Comparison of ENCODE assay signal across 21 mouse cellular contexts in genomic region chr5:112565489-112565888, GRCm38 (mm10). TPM values are rescaled to one million over a fixed set of nuclear protein-coding genes. Genes with fewer than 3 reads are reported as not detected.
DNase-seq lines count a peak whose midpoint lies in the region; ATAC-seq and TF ChIP-seq lines count a peak whose summit lies in the region.
"Had no signal": no experiment of that assay in that cellular context is flagged by ENCODE, and none has a peak within 500 bp of the region (broad histone marks: within the 10 kb centered on the region; RNA-seq: fewer than 3 reads in every experiment).

No protein-coding gene starts in this region.

- 44% methylated on average over 8 of the region's 8 CpGs for WGBS in forebrain, embryonic 16.5 days
- 70% methylated on average over 8 of the region's 8 CpGs for WGBS in forebrain, embryonic 10.5 days
- WGBS in hindbrain, embryonic 14.5 days = 38% methylated on average over 8 of the region's 8 CpGs
- 57% methylated on average over 8 of the region's 8 CpGs for WGBS in hindbrain, embryonic 11.5 days
- 26% methylated on average over 8 of the region's 8 CpGs for whole genome bisulfite sequencing in kidney, postnatal 0 days

- H3K9ac ChIP-seq in forebrain, embryonic 16.5 days (replicated peaks; ENCODE audit: low read depth, low read length) = 0 out of 2 replicates have a peak overlapping the region, but pooled peaks have one; percentile 15
- H3K9ac ChIP-seq in hindbrain, embryonic 14.5 days = no peak overlapping the region
- H3K9ac ChIP-seq in hindbrain, embryonic 11.5 days (ENCODE audit: low read depth, low read length) = no peak overlapping the region
- H3K9ac ChIP-seq in kidney, postnatal 0 days (ENCODE audit: low read depth, low read length) = no peak overlapping the region
- H3K9ac ChIP-seq: embryonic facial prominence, embryonic 15.5 days; intestine, embryonic 15.5 days had no signal

- no peaks in the 10 kb centered on the region for H3K27me3 ChIP-seq in forebrain, embryonic 16.5 days (replicated peaks; ENCODE audit: control insufficient read depth, insufficient read depth, low read length)
- H3K27me3 ChIP-seq in forebrain, embryonic 10.5 days (ENCODE audit: poor library complexity, severe bottlenecking) = peaks cover 34% of the 10 kb centered on the region; the same call in 1 of the 2 replicates
- no peaks in the 10 kb centered on the region for H3K27me3 ChIP-seq in hindbrain, embryonic 14.5 days (ENCODE audit: control insufficient read depth, insufficient read depth, low read length)
- no peaks in the 10 kb centered on the region for H3K27me3 ChIP-seq in hindbrain, embryonic 11.5 days (ENCODE audit: control insufficient read depth, insufficient read depth, low read length)
- no peaks in the 10 kb centered on the region for H3K27me3 ChIP-seq in kidney, postnatal 0 days (ENCODE audit: insufficient read depth, low read length)

- peaks cover 45% of the 10 kb centered on the region for H3K4me1 ChIP-seq in forebrain, embryonic 16.5 days (replicated peaks; ENCODE audit: control insufficient read depth, insufficient read depth, low read length)
- peaks cover 28% of the 10 kb centered on the region for H3K4me1 ChIP-seq in forebrain, embryonic 10.5 days
- peaks cover 33% of the 10 kb centered on the region for H3K4me1 ChIP-seq in hindbrain, embryonic 14.5 days (replicated peaks; ENCODE audit: control insufficient read depth, insufficient read depth, low read length)
- peaks cover 6% of the 10 kb centered on the region; the same call in 1 of the 2 replicates for H3K4me1 ChIP-seq in hindbrain, embryonic 11.5 days (replicated peaks; ENCODE audit: control insufficient read depth, insufficient read depth, low read length)
- no peaks in the 10 kb centered on the region for H3K4me1 ChIP-seq in kidney, postnatal 0 days (replicated peaks; ENCODE audit: insufficient read depth, low read length)
- H3K4me1 ChIP-seq: heart, embryonic 10.5 days; intestine, embryonic 15.5 days had no signal

- DNase-seq in forebrain, embryonic 10.5 days (ENCODE audit: extremely low spot score, low spot score) = no peak
- no peak for DNase-seq in hindbrain, embryonic 14.5 days (ENCODE audit: low spot score)
- DNase-seq in hindbrain, embryonic 11.5 days (ENCODE audit: low spot score) = no peak
- DNase-seq in kidney, postnatal 0 days (ENCODE audit: low spot score) = peak; percentile 53
- DNase-seq in kidney, adult 9 months = no peak
- peak; percentile 66 for DNase-seq in brain, embryonic 14.5 days (ENCODE audit: low read depth)
- no peak for DNase-seq in cerebellum, adult 18-20 months
- DNase-seq: adrenal gland, adult 2 months; adrenal gland, postnatal 25 days; cerebellum, adult 8-10 months; cerebellum, postnatal 14 days; embryo, embryonic 11 days; gastrocnemius, postnatal 10 days; heart, adult 18-20 months; heart, postnatal 10 days; heart, postnatal 4 days had no signal

- H3K9me3 ChIP-seq in forebrain, embryonic 16.5 days (ENCODE audit: control insufficient read depth, low read length) = no peaks in the 10 kb centered on the region
- H3K9me3 ChIP-seq in forebrain, embryonic 10.5 days = no peaks in the 10 kb centered on the region
- no peaks in the 10 kb centered on the region for H3K9me3 ChIP-seq in hindbrain, embryonic 14.5 days (ENCODE audit: control insufficient read depth, low read length)
- H3K9me3 ChIP-seq in hindbrain, embryonic 11.5 days (ENCODE audit: control insufficient read depth, low read length) = no peaks in the 10 kb centered on the region
- H3K9me3 ChIP-seq in kidney, postnatal 0 days (replicated peaks; ENCODE audit: low read length) = no peaks in the 10 kb centered on the region
- H3K9me3 ChIP-seq: embryonic facial prominence, embryonic 15.5 days; heart, embryonic 10.5 days; intestine, embryonic 15.5 days had no signal

- no peaks in the 10 kb centered on the region; the same call in 1 of the 2 replicates for H3K36me3 ChIP-seq in forebrain, embryonic 16.5 days (ENCODE audit: control insufficient read depth, insufficient read depth)
- H3K36me3 ChIP-seq in forebrain, embryonic 10.5 days (replicated peaks) = no peaks in the 10 kb centered on the region
- H3K36me3 ChIP-seq in hindbrain, embryonic 14.5 days (replicated peaks; ENCODE audit: control insufficient read depth, insufficient read depth) = no peaks in the 10 kb centered on the region
- H3K36me3 ChIP-seq in hindbrain, embryonic 11.5 days (ENCODE audit: control insufficient read depth, insufficient read depth, low read length) = no peaks in the 10 kb centered on the region
- H3K36me3 ChIP-seq in kidney, postnatal 0 days (ENCODE audit: insufficient read depth, low read length) = no peaks in the 10 kb centered on the region
- H3K36me3 ChIP-seq: embryonic facial prominence, embryonic 15.5 days; heart, embryonic 10.5 days; intestine, embryonic 15.5 days had no signal

- no peak for TF ChIP-seq POLR2A in brain, embryonic 14.5 days (IDR thresholded peaks at IDR 0.05; ENCODE audit: borderline replicate concordance, extremely low read depth, insufficient read depth, insufficient read length, poor library complexity, severe bottlenecking)

- peak; percentile 69 for ATAC-seq in forebrain, embryonic 16.5 days
- 0 out of 2 replicates have a peak, but pooled peaks have one; percentile 22 for ATAC-seq in hindbrain, embryonic 14.5 days (ENCODE audit: low FRiP score)
- no peak for ATAC-seq in hindbrain, embryonic 11.5 days (ENCODE audit: low FRiP score)
- no peak for ATAC-seq in kidney, postnatal 0 days (replicated peaks; ENCODE audit: low FRiP score, low read depth)
- ATAC-seq: intestine, embryonic 15.5 days had no signal

- no peak for TF ChIP-seq CTCF in kidney, postnatal 0 days (IDR thresholded peaks at IDR 0.05; ENCODE audit: low read depth)
- no peak for TF ChIP-seq CTCF in brain, embryonic 14.5 days (IDR thresholded peaks at IDR 0.05; ENCODE audit: borderline replicate concordance, extremely low read depth, insufficient read depth, insufficient read length)

- no peak overlapping the region for H3K4me3 ChIP-seq in forebrain, embryonic 16.5 days (replicated peaks; ENCODE audit: low read length)
- H3K4me3 ChIP-seq in forebrain, embryonic 10.5 days = no peak overlapping the region
- H3K4me3 ChIP-seq in hindbrain, embryonic 14.5 days (replicated peaks; ENCODE audit: low read length) = no peak overlapping the region
- no peak overlapping the region for H3K4me3 ChIP-seq in hindbrain, embryonic 11.5 days (ENCODE audit: low read depth, low read length)
- H3K4me3 ChIP-seq in kidney, postnatal 0 days (replicated peaks; ENCODE audit: low read depth, low read length) = no peak overlapping the region
- H3K4me3 ChIP-seq: embryonic facial prominence, embryonic 15.5 days; erythroblast, embryonic 14.5 days; heart, embryonic 10.5 days; intestine, embryonic 15.5 days had no signal

- H3K4me2 ChIP-seq in forebrain, embryonic 16.5 days (ENCODE audit: low read length) = no peak overlapping the region
- no peak overlapping the region for H3K4me2 ChIP-seq in hindbrain, embryonic 14.5 days (replicated peaks)
- H3K4me2 ChIP-seq in hindbrain, embryonic 11.5 days (replicated peaks; ENCODE audit: low read depth, low read length) = no peak overlapping the region
- no peak overlapping the region for H3K4me2 ChIP-seq in kidney, postnatal 0 days (ENCODE audit: low read length)
- H3K4me2 ChIP-seq: embryonic facial prominence, embryonic 15.5 days; intestine, embryonic 15.5 days had no signal

- peak overlapping the region; percentile 31; the same call in 1 of the 2 replicates for H3K27ac ChIP-seq in forebrain, embryonic 16.5 days (ENCODE audit: low read length)
- H3K27ac ChIP-seq in forebrain, embryonic 10.5 days = no peak overlapping the region
- no peak overlapping the region for H3K27ac ChIP-seq in hindbrain, embryonic 14.5 days
- H3K27ac ChIP-seq in hindbrain, embryonic 11.5 days (ENCODE audit: low read depth, low read length) = no peak overlapping the region
- no peak overlapping the region for H3K27ac ChIP-seq in kidney, postnatal 0 days
- H3K27ac ChIP-seq: embryonic facial prominence, embryonic 15.5 days; heart, embryonic 10.5 days; intestine, embryonic 15.5 days had no signal

RNA-seq across cellular contexts. Expression of gene Sez6l, which starts 11.5 kb away (rescaled TPM):
- polyA plus RNA-seq in forebrain, embryonic 16.5 days (2015; fragmentation: Nextera tagmentation; extraction: Ambion mirVana) = 32.2 and 41.9 TPM in 2 replicates
- polyA plus RNA-seq in forebrain, embryonic 10.5 days (2016; fragmentation: Nextera tagmentation; extraction: Ambion mirVana) = 0.65 and 1.4 TPM in 2 replicates
- 35.5 and 38.0 TPM in 2 replicates for polyA plus RNA-seq in hindbrain, embryonic 14.5 days (2014; fragmentation: Nextera tagmentation; extraction: Ambion mirVana)
- polyA plus RNA-seq in hindbrain, embryonic 11.5 days (2014; fragmentation: Nextera tagmentation; extraction: Ambion mirVana) = 4.9 and 5.1 TPM in 2 replicates
- 0.28 and 0.37 TPM in 2 replicates for polyA plus RNA-seq in kidney, postnatal 0 days (2015; fragmentation: Nextera tagmentation; extraction: Ambion mirVana)
- polyA plus RNA-seq in brain, embryonic 14.5 days (2012; rRNA removed) = 87.9 and 114 TPM in 2 replicates
- polyA plus RNA-seq: erythroblast, embryonic 14.5 days had no signal

Comparison
In these comparisons a context has a peak if more than half of its experiments do, and no peak if none do; other contexts are left out.
1. ATAC-seq: peak in forebrain, embryonic 16.5 days (single experiment) and hindbrain, embryonic 14.5 days (single experiment); none in hindbrain, embryonic 11.5 days (single experiment) and kidney, postnatal 0 days (single experiment).
2. DNase-seq: peak in kidney, postnatal 0 days (single experiment) and brain, embryonic 14.5 days (single experiment); none in forebrain, embryonic 10.5 days (single experiment), hindbrain, embryonic 14.5 days (single experiment), hindbrain, embryonic 11.5 days (single experiment), kidney, adult 9 months (single experiment) and cerebellum, adult 18-20 months (0 of 2).